Mouse (Mus musculus) inflammation-experienced regulatory T-cells, adult 6 months (primary cell): ENCODE results near the gene AC170998.1. TPM values are rescaled to one million over a fixed set of nuclear protein-coding genes. Genes with fewer than 3 reads are reported as not detected.
"Not testable (repeated sequence)": the region's sequence is repeated elsewhere in the genome, so short reads cannot be mapped to it uniquely, and the experiment has no call there.

Source experiments
- ATAC-seq: one replicate; pipeline ENCODE4 v1.8.0; 2017
- polyA plus RNA-seq, 3 experiments: library from polyadenylated mRNA; unstranded; fragments of 100-300 nt; shearing (Covaris generic); gene quantifications; one replicate each; pipeline ENCODE4 v1.2.1; 2017

The AC170998.1 gene
- polyA plus RNA-seq, 3 experiments from 2014 or later, result 6.0 to 13.5 (median 11.2) TPM

DNA sequence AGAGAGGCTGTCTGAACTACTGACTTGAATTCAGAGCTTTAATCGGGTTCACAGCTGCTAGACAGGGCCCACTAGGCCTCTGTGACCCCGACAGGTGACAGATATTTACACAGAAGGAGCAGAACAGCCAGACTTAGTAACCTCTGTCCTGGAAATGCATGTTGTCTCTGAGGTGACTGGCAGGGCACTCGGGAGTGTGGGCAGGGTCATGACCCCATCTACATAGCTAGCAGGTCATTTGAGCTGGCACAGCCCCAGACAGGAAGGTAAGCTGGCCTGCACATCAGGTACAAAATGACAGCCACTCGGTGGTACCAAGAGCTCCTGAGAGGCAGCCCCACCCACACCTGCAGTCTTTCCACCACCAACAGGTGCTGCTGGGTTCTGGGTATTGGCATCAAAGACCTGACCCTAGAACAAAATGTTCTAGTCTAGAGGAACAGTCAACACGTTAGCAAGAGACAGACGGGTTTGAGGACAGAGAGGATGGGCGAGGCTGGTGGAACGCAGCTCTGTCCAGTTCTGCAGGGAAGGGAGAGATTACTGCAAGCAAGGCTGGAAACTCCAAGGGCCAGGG, 34.9 kb downstream of the AC170998.1 start:
- ATAC-seq, result no peak

DNA sequence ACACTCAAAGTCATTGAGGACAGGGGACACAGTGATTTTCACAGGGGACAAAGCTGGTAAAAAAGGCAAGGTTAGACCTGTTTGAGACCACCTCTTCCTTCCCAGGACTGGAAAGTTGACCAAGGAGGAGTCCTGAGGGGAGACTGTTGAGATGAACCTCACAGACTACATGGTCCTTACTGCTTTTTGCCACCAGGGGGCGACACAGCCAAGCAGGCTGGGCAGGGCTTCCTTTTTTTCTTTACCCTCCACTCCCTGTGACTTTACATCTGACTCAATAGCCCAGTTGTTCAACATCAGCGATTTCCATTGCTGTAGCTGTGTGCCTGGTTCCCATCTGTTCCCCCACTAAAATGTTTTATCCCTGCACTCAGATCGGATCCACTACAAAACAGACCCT, 36.0 kb downstream of the AC170998.1 start:
- ATAC-seq, result peak; percentile 41

DNA sequence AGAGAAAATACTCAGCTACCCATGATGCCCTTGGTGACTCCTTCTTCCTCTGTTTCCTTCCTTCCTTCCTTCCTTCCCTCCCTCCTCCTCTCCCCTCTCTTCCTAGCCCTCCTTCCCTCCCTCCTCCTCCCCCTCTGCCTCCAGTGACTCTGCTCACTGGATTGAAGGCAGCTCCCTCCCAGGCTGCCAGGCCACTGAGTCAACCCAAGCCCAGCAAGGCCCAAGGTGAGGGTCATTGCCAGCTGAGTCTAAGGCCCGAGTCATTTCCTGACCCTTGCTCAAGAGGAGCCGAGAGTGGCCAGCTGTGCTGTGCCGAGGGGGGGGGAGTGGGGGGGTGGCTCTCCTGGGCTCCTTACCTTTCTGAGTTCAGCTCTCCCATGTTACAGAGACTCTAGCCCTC, 40.3 kb downstream of the AC170998.1 start:
- no peak for ATAC-seq

DNA sequence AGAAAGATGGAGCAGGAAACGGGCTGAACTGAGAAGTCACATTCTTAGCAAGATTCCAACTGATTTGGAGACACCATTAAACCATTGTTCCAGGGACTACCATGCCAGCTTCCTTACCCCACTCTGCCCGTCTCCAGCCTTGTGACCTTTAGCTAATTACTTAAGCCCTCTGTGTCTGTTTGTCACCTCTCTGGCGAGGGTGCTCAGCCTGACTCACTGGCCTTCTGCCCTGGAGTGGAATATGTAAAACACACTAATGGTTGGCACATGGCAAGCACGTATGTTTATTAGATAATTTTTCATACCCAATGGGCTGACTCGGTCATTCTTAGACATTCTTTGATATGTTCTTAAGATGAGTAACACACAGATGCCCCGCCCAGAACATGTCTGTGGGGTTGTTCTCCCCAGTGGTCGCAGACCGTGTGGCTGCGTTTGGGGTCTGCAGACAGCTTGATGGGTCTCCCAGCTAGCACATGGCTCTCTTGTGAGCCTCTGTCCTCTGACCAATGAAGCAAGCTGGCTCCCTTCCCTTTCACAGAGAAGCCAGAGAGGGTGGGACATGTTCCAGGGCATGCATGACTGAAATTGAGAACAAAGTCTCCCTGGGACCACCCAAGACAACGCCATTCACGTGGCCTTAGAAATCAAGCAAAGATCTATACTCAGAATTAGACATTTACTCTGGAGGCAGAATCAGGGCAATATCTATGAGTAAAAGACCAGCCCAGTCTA, 41.1 kb downstream of the AC170998.1 start:
- no peak for ATAC-seq

DNA sequence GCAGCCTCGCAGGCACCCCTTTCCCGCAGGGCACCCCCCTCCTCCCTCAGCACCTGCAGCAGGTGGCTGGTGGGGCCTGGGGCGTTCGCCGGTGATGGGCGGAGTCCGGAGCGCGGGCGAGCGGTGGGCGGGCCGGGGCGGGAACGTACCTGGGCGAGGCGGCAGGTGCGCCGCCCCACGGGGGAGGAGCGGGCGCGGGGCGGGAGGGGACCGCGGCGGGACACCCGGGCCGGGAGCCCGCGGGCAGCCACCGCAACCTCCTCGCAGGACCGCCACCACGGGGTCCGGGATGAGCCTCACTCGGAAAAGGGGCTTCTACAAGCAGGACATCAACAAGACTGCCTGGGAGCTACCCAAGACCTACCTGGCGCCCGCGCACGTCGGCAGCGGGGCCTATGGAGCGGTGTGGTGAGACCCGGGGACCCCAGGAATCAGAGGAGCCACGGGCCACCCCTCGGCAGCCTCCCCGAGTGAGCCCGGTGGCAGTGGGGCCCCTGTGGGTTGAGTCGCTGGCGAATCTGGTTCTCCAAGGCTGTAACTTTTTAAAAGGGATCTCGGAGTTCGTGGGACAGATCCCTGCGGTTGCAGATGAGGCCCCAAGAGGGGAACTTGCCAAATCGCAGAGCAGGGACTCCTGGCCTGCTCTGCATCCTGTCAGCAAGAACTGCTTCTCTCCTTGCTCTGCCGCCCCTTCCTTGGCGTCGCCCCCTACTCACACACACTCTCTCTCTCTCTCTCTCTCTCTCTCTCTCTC, 43.4 kb downstream of the AC170998.1 start, which contains the start of gene Mapk13:
Gene Mapk13, plus strand, starts transcription at position 177 of the 754 bp plus-strand sequence.
- ATAC-seq, result no peak

DNA sequence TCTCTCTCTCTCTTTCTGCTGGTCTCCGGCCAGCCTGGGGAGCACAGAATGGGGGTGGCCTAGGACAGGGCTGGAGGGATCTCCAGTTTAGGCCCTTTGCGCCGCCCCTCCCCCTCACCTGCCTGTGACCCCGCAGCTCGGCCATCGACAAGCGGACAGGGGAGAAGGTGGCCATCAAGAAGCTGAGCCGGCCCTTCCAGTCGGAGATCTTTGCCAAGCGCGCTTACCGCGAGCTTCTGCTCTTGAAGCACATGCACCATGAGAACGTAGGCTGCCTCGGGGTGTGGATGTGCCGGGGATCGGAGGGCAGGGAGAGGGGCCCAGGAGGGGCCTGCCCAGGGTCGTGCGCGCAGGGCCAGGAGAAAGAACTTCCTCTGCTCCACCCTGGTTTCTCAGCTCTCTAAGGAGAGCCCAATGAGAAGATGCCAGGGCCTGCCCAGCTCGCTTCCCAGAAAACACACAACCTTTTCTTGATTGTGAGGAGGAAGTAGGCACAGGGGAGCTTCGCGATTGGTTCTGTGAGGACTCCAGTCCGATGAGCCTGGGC, 44.1 kb downstream of the AC170998.1 start:
- no peak for ATAC-seq

DNA sequence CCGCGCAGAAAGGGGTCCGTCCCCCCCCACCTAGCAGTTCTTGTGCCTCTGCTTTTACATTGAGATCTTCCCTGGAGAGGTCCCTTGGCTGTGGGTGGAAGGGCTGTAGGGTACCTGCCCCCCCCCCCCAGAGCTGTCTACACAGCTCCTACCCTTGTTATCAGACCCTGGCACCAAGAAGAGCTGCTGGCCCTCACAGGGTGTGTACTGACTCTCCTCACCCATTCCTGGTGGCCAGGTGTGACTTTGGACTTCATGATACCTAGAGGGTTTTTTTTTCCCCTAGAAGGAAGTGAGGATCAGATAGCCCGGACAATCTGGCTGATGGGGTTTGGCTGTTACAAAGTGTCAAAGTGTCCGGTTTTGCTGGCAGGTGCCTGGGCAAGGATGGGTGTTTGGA, 45.4 kb downstream of the AC170998.1 start:
- no peak for ATAC-seq

DNA sequence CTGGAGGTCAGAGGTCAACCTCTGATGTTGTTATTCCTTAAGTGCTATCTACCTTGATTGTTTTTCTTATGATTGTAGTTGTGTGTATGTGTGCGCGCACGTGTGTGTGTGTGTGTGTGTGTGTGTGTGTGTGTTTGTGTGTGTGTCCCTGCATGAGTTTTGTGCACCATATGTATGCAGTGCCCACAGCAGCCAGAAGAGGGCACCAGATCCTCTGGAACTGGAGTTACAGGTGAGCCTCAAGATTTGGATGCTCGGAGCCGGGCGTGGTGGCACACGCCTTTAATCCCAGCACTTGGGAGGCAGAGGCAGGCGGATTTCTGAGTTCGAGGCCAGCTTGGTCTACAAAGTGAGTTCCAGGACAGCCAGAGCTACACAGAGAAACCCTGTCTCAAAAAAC, 48.4 kb downstream of the AC170998.1 start:
- not testable (repeated sequence) for ATAC-seq

DNA sequence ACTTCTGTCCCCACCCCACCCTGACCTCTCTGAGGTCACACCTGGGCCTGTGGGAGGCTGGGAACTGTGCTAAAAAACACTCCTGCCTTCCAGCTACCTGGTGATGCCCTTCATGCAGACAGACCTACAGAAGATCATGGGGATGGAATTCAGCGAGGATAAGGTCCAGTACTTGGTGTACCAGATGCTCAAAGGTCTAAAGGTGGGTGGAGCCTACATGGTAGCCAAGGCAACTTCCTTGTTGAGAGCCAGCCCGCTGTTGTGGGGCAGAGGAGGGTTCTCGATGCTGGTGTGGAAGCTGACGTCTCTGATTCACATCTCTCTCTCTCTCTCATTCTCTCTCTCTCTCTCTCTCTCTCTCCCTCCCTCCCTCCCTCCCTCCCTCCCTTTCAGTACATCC, 49.3 kb downstream of the AC170998.1 start:
- ATAC-seq, result no peak

Other genes with a start within 250 kb of the AC170998.1 start
- gene Fkbp5, start 208.6 kb upstream of the AC170998.1 start, polyA plus RNA-seq, result 10 to 100 TPM; 19.3 to 24.5 (median 20.4) TPM
- under 1 TPM in 2 of 3 experiments, not detected in 1; 0.46 to 0.78 TPM for gene Armc12, start 195.3 kb upstream of the AC170998.1 start, polyA plus RNA-seq
- gene Clpsl2, start 176.7 kb upstream of the AC170998.1 start, polyA plus RNA-seq, result not detected
- not detected for gene Clps, start 165.3 kb upstream of the AC170998.1 start, polyA plus RNA-seq
- gene Lhfpl5, start 150.4 kb upstream of the AC170998.1 start, polyA plus RNA-seq, result 1 to 10 TPM; 1.0 to 2.0 (median 1.9) TPM
- gene Srpk1, start 103.4 kb upstream of the AC170998.1 start, polyA plus RNA-seq, result 100 to 1,000 TPM; 164 to 225 (median 209) TPM
- gene Slc26a8, start 35.9 kb upstream of the AC170998.1 start, polyA plus RNA-seq, result under 1 TPM; 0.21 to 0.88 (median 0.87) TPM
- gene Mapk14, start 34.8 kb upstream of the AC170998.1 start, polyA plus RNA-seq, result 10 to 100 TPM; 17.7 to 24.5 (median 24.2) TPM
- gene Mapk13, start 43.2 kb downstream of the AC170998.1 start, polyA plus RNA-seq, result not detected
- gene Brpf3, start 75.0 kb downstream of the AC170998.1 start, polyA plus RNA-seq, result 1 to 10 TPM; 3.0 to 4.1 (median 3.1) TPM
- gene Pnpla1, start 132.3 kb downstream of the AC170998.1 start, polyA plus RNA-seq, result not detected
- 1 to 10 TPM in 2 of 3 experiments, under 1 TPM in 1; 0.25 to 3.2 (median 2.7) TPM for gene 4930539E08Rik, start 189.2 kb downstream of the AC170998.1 start, polyA plus RNA-seq
- not detected for gene Pxt1, start 217.8 kb downstream of the AC170998.1 start, polyA plus RNA-seq
- gene Kctd20, start 225.9 kb downstream of the AC170998.1 start, polyA plus RNA-seq, result 10 to 100 TPM; 34.6 to 46.0 (median 39.5) TPM